Mouse (Mus musculus) embryo, embryonic 10.5 days (tissue): ENCODE results near the gene Lck.
A peak's percentile ranks its signal among the peaks of the same experiment; 100 is the strongest.

Source experiments
- DNase-seq: peaks from one replicate; pipeline ENCODE4 v3.0.0-alpha.2; 2015; ENCODE audit warnings: low spot score

Lck gene

DNA sequence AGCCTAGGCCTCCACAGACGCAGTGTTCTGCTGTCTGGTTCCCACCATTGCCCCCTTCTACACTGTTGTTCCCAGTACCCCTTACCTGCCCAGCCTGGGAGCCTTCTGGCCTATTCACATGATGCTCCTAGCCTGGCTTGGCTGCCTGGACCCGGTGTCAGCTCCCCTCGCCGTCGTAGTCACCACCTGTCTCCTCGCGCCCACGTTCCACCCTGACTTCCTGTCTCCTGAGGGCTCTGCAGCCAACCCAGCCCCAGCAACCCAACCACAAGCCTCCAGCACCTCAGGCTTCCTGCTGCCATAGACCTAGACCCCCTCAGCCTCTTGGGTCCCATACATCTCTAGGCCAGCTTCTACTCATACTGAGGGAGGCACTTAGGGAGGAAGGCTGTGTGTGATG is at the start of gene Lck:
Gene Lck (minus strand): TSS at position 212 of the 400 bp plus-strand sequence.
- no peak for DNase-seq

DNA sequence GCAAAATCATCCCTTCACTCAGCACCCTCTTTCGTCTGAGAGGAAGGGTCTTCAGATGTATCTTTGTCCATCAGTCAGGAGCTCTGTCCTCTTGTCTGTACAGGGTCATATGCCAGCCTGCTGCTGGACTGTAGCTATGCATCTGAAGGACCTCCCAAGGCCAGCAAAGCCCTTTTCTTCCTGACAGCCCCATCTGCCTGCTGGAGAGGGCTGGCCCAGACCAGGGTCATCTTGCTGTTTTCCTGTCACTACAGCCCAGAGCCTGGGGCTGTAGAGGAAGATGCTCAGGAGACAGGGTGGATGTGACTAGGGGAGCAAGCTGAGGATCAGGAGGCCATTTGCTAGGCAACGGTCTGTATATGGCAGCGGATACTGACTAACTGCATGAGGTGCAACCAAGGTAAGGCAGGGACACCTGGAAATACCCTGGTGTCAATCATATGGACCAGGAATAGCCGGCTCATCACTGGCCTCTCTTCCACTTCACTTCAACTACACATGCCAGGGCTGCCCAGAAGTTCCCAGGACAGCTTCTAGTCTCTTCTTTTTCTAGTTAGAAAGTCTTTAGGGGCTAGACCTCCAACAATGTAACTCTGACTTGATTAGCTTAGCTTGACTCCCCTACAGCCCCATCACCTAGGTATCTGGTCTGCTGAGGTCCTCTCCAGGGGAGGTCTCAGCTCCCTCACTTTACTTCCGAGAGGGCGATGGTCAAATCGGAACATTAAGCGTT is 49.5 kb upstream of the Lck start:
- no peak for DNase-seq

DNA sequence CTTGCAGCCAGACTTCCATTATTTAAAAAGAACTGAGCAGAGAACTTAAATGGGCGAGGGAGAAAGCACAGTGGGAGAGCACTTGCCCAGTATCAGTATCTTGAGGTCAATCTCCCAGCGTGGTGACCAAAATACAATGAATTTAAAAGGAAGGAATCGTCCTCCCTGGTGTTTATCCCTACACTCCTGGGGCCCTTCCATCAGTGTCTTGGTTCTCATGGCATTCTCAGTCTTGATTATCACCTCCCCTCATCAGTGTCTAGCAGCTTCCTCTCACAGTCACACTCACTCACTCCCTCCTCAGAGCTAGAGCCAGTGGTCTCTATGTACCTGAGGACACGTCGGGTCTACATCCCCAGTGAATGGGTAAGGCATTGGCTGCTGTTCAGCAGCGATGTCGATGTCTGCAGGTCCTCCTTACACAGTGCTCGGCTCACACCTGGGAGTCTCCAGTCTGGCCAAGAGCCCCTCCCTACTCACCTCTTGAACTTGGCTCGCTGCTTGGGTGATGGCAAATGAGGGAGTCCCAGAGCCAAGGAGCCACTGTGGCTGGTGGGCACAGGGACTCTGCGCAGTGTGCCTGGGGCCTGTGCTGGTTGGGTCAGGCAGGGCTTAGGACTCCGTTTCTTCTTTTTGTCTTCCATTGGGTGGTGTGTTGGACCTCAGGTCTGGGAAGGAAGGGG is 48.8 kb upstream of the Lck start:
- DNase-seq: no peak

DNA sequence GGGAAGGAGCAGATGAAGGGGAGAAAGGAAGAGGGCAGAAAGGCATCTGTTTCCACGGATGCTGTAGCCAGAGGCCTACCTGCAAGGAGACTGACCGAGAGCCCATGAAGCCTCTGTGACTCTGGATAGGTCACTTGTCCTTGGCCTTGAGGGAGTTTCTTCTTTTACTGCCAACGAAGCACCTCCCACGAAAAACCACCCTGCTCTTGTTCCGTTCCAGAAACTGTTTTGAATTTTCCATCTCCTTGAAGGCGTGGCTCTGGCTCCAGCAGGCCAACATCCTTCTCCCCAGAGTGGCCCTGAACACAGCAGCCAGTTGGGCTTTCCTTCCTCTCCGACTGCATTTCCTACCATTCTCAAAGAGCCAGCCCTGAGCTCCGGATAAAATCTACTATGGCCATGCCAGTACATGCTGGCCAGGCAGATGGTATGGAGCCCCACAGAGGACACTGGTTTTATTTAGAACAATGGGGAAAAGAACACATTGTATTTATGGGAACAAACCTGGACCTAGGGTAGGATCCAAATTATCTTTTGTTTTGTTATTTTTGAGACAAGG is 47.9 kb upstream of the Lck start:
- no peak for DNase-seq

DNA sequence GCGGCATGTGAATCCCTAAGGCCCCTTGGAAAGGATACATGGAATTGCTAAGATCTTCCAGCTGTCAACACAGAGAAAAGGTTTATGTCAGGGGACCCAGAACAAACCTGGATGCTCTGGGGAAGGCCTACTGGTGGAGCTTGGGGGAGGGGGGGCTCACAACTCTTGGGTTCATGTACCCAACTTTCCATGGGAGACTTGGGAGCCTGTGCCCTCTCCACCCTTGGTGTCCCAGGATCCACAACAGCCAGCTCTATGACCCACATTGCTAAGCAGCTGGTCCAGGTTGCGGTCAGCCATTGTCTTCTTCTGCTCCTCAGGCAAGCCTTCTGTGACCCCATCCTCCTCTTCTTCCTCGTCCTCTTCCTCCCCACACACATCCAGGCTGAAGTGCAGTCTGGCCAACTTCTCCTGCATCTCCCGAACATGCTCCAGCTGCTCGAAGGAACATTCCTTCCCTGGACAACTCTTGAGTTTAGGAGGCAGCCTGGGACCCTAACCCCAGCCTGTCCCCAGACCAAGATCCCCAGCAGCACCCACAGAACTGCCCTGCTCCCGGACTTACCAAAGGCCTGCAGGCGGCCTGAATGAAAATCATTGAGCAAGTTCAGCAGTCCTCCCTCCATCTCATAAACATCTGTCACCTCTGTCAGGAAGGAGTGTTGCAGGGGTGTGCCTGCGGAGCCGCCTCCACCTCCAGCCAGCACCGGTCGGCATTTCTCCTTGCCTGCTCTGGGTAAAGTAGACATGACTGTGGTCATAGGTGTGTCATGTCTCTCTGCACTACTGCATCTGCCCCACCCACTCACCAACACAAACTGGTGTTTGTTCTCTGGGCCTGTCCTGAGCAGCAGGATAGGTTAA is 47.2 kb upstream of the Lck start:
- no peak for DNase-seq

DNA sequence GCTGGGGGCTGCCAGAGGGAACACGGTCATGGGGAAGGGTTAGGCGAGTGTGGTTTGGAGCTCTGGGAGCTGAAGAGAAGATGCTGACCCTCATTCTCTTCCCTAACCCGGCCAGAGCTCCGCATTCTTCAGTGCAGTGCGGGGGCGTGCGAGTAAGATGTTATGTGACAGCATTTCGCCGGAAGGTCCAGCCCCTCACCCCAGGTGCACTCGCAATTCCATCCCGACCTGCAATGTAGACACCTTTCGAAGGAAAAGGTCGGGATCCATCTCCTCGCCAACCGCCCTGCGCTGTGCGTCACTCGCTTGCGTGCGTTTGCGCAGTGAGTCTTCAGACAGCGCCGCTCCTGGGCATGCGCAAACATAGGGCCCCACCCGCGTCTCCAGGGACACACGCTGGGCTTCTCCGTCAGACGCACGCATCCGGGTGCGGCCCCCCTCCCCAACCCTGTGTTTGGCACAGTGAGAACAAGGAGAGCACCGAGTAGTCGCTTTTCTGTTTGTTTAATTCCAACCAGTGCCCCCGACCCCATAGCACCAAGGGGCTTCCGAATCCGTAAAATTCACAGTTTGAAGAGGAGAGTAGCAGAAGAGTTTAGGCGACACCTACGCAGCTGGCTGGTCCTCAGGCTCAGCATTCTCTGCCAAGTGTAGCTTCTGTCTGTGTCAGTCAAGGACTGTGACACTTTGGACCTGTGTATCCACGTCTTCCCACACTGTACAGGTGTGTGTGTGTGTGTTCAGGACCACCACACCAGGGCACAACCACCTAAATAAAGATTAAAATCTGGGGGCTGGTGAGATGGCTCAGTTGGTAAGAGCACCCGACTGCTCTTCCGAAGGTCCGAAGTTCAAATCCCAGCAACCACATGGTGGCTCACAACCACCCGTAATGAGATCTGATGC is 45.6 kb upstream of the Lck start, which contains the start of gene Iqcc:
Gene Iqcc (minus strand): TSS at position 314 of the 906 bp plus-strand sequence.
- DNase-seq: peak; percentile 96

DNA sequence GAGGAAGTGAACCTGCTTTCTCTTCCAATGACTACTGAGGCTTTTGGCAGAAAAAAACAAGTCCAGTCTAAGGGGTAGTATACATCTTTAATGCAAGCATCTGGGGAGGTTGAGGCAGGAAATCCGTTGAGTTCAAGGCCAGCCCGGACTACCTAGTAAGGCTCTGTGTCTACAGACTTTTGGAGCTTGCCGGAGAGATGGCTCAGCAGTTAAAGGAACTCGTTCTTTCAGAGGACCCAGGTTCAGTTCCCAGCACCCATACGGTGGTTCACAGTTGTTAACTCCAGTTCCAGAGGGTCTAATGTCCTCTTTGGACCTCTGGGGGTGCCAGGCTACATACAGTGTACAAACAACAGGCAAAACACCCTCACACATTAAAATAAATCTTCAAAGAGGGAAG is 44.6 kb upstream of the Lck start:
- DNase-seq: no peak

DNA sequence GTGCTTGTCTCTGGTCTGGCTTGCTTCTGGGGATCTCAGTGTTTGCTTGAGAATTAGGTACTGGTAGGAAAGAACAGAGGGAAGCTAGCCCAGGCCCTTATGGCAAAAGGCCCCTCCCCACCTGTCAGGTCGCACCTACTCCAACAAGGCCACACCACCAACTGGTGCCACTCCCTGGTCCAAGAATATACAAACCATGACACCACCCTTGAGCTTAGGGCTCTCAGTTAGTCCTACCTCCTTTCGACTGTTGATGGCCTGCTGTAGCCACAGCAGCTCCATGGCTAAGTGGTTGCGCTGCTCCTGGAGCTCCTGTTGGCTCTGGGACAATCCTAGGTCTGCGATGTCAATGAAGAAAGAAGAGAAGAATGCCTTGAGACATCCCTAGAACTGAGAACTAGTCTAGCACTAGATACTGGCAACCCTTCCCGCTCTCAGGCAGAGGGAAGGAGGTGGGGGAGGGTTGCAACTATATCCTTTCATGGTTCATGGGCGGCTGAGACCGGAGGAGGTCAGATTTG is 43.7 kb upstream of the Lck start:
- no peak for DNase-seq

DNA sequence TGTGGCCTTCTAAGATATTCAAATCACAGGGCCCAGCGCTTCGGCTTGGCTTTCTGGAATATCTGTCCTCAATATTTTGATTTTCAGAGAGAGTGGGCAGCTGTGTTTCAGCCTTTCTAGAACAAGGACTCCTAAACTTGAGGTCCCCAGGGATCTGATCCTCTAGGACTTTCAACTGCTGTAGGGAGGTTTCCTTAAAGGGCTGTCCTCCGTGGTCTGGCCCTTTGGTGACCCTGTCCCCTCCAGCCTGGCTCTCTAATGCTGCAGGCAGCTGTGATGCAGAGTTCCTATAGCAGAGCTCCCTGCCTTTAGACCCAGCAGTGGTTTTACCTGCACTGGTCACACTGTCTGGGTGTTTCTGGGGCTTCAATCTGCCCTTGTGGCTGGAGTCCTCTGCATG is 43.2 kb upstream of the Lck start:
- DNase-seq: no peak

DNA sequence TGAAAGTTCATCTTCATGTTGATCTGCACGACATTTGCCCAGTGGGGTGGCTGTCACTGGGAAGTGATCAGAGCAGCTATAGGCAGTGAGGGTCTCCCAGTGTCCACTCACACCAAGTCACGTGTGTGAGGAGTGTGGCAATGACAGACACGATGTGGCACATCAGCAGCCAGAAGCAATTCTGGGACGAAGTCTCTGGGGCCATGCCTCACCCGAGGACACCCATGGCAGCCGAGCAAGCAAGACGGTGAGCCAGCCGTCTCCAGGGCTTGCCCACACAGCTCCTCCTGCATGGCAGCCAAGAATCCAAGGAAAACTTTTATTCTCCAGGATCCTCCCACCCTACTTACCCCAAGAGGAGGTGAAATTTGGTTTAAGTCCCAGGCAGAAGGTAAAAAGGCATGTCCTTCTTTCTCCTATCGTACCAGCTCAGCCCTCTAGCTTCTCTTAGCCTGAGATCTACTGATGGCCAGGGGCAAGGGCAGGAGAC is 42.4 kb upstream of the Lck start:
- DNase-seq: no peak

DNA sequence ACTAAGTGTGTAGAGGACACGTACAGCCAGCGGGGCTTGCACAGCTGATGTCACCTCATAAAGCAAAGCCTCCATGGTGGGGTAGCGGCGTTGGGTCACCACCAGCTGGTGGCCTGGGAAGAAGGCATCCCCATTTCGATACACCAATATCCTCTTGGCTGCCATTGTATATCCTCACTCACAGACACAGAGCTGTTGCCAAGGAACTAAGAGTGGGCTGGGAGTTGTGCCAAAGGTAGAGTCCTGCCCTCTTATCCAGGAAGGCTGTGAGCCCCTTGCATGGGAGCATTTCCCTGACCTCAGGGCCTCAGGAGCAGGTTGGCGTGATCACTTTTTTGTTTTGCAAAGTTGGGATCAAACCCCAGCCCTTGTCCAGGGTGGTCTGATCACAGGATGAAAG is 40.7 kb upstream of the Lck start, which contains the start of gene Dcdc2b:
Gene Dcdc2b (minus strand): TSS at position 165 of the 400 bp plus-strand sequence.
- no peak for DNase-seq

DNA sequence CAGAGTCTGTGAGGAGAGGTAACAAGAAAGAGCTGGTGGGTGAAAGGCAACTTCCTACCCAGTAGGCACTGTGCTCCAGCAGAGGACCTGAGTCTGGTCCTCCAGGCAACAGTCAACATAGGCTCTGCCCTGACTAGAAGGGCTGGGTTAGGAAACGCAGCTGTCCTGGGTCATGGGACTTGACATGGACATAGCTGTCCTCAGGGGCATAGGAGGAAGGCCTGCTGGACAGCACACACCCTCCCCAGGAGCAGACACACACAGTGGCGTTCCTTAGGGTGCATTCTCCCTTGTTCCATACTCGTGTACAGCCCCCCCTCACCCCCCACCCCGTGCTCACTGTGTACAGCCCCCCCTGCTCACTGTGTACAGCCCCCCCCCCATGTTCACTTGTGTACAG is 37.0 kb upstream of the Lck start:
- DNase-seq: no peak

DNA sequence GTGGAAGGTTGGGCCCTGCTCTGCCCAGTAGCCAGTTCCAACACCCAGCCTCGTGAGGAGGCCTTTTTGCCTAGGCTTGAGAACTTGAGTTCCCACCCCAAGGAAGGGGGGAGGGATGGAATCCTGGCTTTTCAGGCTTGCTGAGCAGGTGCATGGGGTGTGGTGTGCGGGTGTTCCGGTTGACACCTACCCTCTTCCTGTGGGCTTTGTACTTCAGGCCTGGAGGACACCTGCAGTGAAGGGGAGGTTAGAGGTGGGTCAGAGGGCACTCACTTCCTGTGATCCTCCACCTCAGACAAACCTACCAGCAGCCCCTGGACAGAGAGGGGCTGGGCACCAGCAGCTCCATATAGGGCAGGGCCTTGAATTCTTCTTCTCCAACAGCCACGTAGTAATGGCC is 36.6 kb upstream of the Lck start:
- DNase-seq: no peak

DNA sequence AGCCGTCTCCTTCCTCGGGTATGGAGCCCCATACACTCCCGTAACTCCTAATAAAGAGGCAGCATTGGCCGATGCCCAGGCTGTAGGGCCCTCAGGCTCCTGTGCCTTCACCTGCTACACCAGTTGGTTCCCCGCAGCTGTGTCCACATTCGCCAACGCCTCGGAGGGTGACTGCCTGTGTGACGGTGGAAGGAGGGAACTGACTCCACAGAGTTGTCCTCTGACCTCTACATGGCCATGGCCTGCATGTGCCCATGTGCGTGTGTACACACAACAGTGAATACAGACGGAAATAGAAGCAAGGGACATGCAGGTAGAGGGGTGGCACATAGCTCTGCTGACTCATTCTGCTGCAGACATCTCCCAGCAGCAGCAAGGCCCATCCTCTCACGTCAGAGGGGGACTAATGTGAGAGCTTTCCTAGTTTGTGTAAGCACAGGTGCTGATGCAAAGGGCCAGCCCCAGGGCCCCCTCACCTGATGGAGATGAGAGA is 35.7 kb upstream of the Lck start:
- DNase-seq: no peak

DNA sequence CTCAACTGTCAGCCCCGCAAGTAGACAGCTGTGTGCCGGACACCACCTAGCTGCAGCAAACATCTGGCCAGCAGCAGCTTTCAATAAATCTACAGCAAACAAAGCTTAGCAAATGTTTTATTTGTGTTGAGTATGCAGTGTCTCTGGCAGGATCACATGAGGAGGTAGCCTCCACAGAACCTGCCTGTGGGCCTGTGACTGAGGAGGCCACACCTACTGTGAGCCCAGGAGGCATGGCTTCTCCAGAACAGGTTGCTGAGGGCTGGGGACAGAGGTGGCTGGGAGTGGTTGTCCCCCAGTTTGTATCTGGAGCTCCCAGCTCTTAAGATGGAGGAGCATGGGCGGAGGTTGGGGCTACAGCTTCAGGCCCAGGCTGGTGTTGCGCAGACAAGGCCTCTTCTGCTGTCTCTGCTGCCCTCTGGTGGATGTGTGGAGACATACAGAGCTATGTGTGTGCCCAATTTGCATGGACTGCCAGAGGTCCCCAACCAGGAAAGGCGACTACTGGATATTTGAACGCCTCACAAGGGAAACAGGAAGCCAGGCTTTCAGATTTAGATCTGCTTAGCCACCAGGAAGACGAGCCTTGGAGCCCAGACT is 35.1 kb upstream of the Lck start:
- peak; percentile 92 for DNase-seq

DNA sequence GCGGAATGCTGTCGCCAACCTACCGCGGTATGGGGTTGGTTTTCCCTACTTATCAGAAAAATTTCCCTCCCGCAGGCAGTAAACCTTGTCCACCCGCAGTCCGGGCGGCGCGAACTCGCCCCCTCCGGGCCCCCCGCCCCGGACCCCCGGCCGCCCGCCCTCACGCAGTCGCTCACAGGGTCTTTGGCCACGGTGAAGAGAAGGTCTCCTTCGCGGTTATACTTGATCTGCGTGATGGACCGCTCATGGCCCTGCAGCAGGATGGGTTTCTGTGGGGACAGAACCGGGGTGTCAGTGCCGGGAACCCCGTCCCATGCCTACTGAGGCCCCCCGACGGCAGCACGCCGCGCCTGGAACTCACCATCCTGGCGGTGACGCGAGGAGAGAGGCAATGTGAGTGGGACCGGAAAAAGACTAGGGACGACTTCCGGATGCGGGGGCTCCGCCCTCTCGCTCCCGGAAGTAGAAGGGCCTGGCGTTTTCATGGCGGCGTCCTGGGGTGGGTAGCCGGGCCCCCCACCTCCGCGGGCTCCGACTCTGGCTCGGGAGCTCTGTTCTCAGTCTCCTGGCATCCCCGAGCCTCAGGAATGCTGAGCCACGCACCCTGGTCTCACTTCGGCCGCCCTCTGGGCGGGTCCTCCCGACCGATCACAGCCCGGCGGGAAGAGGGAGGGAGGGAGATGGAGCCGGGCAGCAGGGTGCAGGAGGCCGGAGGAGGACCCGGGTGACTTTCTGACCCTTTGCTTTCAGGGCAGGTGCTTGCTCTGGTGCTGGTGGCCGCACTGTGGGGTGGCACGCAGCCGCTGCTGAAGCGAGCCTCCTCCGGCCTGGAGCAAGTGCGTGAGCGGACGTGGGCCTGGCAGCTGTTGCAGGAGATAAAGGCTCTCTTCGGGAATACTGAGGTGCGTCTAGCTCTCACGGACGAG is 27.1 kb upstream of the Lck start, which contains the start of the genes Eif3i and Tmem234:
Gene Eif3i (minus strand): TSS at position 416 of the 926 bp plus-strand sequence.
Gene Tmem234 (plus strand): TSS at position 436 of the 926 bp plus-strand sequence.
- DNase-seq: peak; percentile 92

DNA sequence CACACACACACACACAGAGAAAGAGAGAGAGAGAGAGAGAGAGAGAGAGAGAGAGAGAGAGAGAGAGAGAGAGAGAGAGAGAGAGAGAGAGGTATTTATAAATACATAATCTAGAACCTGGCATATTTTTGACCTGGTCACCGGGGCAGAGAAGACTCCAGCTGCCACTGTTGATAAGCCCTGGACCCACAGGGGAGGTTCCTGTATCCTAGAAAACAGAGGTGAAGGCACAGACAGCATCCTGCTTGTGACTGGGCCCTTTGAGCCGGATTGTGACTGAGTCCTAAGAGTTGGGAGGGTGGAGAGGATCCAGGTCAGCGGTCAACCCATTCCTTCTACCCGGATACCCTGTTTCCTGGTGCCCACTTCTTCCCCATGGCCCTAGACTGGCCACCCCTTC is 15.4 kb upstream of the Lck start:
- DNase-seq: no peak

DNA sequence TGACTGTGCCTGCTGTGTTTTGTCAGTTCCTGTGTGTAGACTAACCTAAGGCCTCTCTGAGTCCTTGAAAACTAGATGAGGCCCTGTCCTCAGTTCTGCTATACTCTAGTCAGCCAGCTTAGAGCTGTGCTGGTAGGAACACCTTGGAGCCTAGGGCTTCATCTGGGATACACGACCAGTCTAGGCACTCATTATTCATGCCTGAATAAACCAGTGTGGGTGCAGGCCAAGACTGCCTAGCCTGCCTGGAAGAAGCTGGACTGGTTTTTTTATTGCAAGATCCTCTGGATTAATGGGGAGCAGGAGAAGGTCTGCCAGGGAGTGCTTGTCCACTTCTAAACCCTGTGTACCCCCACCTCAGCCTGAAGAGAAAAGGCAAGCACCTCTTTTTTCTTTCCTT is 13.5 kb upstream of the Lck start:
- no peak for DNase-seq

DNA sequence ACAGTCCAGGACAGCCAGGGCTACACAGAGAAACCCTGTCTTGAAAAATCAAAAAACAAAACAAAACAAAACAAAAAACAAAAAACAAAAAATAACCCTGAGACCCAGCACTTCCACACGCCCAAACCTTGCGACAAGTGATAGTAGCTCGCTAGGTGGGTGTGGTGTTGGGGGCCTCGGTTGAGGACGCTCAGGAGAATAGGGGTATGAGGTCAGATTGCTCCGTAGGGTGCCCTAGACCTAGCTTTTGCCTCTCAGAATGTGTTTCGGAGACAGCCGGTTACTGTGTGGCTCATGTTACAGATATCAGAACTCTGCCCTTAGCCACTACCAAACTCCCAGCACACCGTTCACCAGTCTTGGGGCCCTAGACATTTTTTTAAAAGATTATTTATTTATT is 12.3 kb upstream of the Lck start:
- no peak for DNase-seq
